Mouse (Mus musculus) stomach, postnatal 0 days (tissue): Measurements from ENCODE around the gene Map3k3. TPM values are rescaled to one million over a fixed set of nuclear protein-coding genes. Genes with fewer than 3 reads are reported as not detected.
A peak's percentile ranks its signal among the peaks of the same experiment; 100 is the strongest.

ENCODE experiments used
- ATAC-seq: fragments of 200-750 bp; cut with Nextera tagmentation; 2 replicates; pipeline ENCODE4 v1.8.0; 2017; ENCODE audit not compliant: low FRiP score, low TSS enrichment
- DNase-seq: peaks from one replicate; pipeline ENCODE4 v3.0.0-alpha.2; 2016; ENCODE audit warnings: low spot score
- H3K27ac ChIP-seq: fragments of 300-500 bp; sonication (generic); replicated peaks from 2 replicates; pipeline ENCODE4 v1.5.1; 2014; ENCODE audit warnings: mild to moderate bottlenecking, control low read depth
- H3K27me3 ChIP-seq: fragments of 300-500 bp; sonication (generic); 2 replicates; pipeline ENCODE4 v1.6.1; 2014; ENCODE audit warnings: low read length; ENCODE audit not compliant: control insufficient read depth, insufficient read depth
- H3K36me3 ChIP-seq: fragments of 300-500 bp; sonication (generic); 2 replicates; pipeline ENCODE4 v1.6.1; 2014; ENCODE audit warnings: low read length, mixed read lengths; ENCODE audit not compliant: control insufficient read depth, insufficient read depth
- H3K4me1 ChIP-seq: fragments of 300-500 bp; sonication (generic); replicated peaks from 2 replicates; pipeline ENCODE4 v1.6.1; 2014; ENCODE audit warnings: antibody characterized with exemption; ENCODE audit not compliant: control insufficient read depth, insufficient read depth
- H3K4me2 ChIP-seq: fragments of 300-500 bp; sonication (generic); replicated peaks from 2 replicates; pipeline ENCODE4 v1.6.1; 2014; ENCODE audit warnings: low read depth, mild to moderate bottlenecking, control low read depth, moderate library complexity
- H3K4me3 ChIP-seq: fragments of 300-500 bp; sonication (generic); 2 replicates; pipeline ENCODE4 v1.5.1; 2014; ENCODE audit warnings: low read depth, low read length, control low read depth
- H3K9ac ChIP-seq: fragments of 300-500 bp; sonication (generic); 2 replicates; pipeline ENCODE4 v1.6.1; 2014; ENCODE audit warnings: mild to moderate bottlenecking, low read length, control low read depth, mixed read lengths
- H3K9me3 ChIP-seq: fragments of 300-500 bp; sonication (generic); 2 replicates; pipeline ENCODE4 v1.6.1; 2016; ENCODE audit warnings: low read length; ENCODE audit not compliant: control insufficient read depth
- CTCF ChIP-seq: IDR thresholded peaks from 2 replicates; pipeline ENCODE4 v1.5.1; 2016; ENCODE audit warnings: antibody characterized with exemption, low read depth, mild to moderate bottlenecking, moderate library complexity
- EP300 ChIP-seq: optimal IDR thresholded peaks from 2 replicates; pipeline ENCODE3; 2016; ENCODE audit warnings: antibody characterized with exemption
- WGBS: fragments of 180-500 bp; shearing (Covaris S2); extraction: QIAGEN DNeasy Blood & Tissue Kit; methylation state at CpG from one replicate; pipeline ENCODE4 v1.1.7; 2014; 5-methylcytosine and 5-hydroxymethylcytosine counted together
- polyA plus RNA-seq: library from polyadenylated mRNA; unstranded; fragments of >200 nt; fragmentation: Nextera tagmentation; extraction: Ambion mirVana; gene quantifications from 2 replicates; pipeline ENCODE4 v1.2.1, GENCODE M21; 2015

The Map3k3 gene
- polyA plus RNA-seq = 8.7 and 10.2 TPM in 2 replicates

DNA sequence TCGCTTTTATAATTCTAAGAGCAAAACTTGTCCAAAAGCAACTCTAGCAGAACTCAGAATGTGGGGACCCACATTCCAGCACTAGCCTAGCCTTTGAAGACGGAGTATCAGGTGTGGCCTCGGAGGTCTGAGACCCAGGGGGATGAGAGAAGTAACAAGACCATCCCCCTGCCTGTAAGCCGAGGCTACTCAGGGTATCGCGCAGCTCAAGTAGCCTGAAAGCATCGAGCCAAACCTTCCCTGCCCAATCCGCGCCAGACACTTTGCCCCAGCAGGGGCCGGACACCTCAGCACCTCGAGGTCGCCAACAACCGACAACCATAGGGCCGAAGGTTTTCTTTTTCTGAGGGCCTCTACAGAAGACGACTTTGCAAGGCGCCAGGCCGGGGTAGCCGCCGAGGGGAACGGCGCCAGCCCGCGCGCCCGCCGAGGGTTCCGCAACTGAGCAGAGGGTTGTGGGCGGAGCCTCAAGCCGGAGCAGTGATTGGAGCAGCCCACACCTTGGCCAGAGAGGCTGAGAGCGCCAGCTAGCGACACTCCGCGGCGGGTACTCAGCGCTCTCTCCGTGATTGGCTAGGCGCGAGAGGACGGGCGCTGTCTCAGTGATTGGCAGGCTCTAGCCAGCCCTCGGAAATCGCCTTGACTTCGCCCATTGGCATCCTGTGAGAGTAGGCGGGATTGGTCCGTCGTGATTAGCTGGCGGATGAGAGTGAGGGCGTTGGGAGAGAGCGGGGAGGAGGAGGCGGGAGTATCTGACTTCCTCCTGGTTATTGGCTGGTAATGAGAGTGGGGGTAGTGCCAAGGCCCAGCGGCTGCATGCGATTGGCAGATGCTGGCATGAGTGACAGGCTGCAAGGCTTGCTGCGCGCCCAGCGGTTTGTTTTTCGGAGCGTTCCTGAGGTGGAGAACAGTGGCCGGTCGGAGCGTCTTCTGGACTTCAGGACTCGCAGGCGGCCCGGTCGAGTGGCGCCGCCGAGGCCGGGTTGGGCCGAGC lies at the start of gene Map3k3:
Map3k3 (plus strand) TSS at position 906 of the 994 bp plus-strand sequence.
- TF ChIP-seq EP300 (no peak), CTCF (peak; percentile 78)
- no peaks in the 10 kb centered on the region for H3K36me3 ChIP-seq

GRCm38 (mm10) chr11:106034986-106035385 lies 49.4 kb upstream of the Map3k3 start:
- TF ChIP-seq CTCF (no peak), EP300 (no peak)
- DNase-seq (no peak), ATAC-seq (no peak)
- Histone ChIP-seq H3K27ac (no peak overlapping the region), H3K4me1 (no peaks in the 10 kb centered on the region), H3K9me3 (no peaks in the 10 kb centered on the region), H3K27me3 (no peaks in the 10 kb centered on the region), H3K4me2 (no peak overlapping the region), H3K4me3 (no peak overlapping the region), H3K36me3 (no peaks in the 10 kb centered on the region), H3K9ac (no peak overlapping the region)
- 84% methylated on average over 9 of the region's 9 CpGs for WGBS

More for the DNA sequence above, at the start of gene Map3k3:
- Histone ChIP-seq H3K4me3 (peak within 1 kb of the TSS; percentile 99), H3K4me1 (peaks cover 3% of the 10 kb centered on the region; the same call in 1 of the 2 replicates), H3K9me3 (no peaks in the 10 kb centered on the region), H3K27ac (peak within 1 kb of the TSS; percentile 100), H3K27me3 (no peaks in the 10 kb centered on the region), H3K4me2 (peak within 1 kb of the TSS; percentile 88), H3K9ac (peak within 1 kb of the TSS; percentile 92)
- WGBS = under 1% methylated on average over 67 of the region's 69 CpGs
- DNase-seq (peak; percentile 99), ATAC-seq (peak; percentile 99)

- TF ChIP-seq CTCF (no peak; the same call in 1 of the 2 replicates), EP300 (peak; percentile 35)
- Histone ChIP-seq H3K4me2 (peak within 1 kb of the TSS; percentile 81), H3K27ac (peak within 1 kb of the TSS; percentile 91), H3K9ac (peak within 1 kb of the TSS; percentile 73), H3K4me1 (no peaks in the 10 kb centered on the region), H3K36me3 (no peaks in the 10 kb centered on the region), H3K4me3 (peak within 1 kb of the TSS; percentile 85), H3K27me3 (no peaks in the 10 kb centered on the region), H3K9me3 (no peaks in the 10 kb centered on the region)
- peak; percentile 95 for DNase-seq
- WGBS = under 1% methylated on average over 66 of the region's 66 CpGs
- peak; percentile 99 for ATAC-seq
Observed at GRCm38 (mm10) chr11:106036548-106037417, 47.6 kb upstream of the Map3k3 start, which contains the start of gene Dcaf7. Dcaf7 (plus strand) TSS chr11:106036872.

GRCm38 (mm10) chr11:106037418-106037751 lies 47.0 kb upstream of the Map3k3 start:
- ATAC-seq (no peak), DNase-seq (peak; percentile 51)
- H3K4me3 ChIP-seq = peak overlapping the region; percentile 85
- H3K36me3 ChIP-seq = no peaks in the 10 kb centered on the region
- H3K9me3 ChIP-seq = no peaks in the 10 kb centered on the region
- peak overlapping the region; percentile 73 for H3K9ac ChIP-seq
- H3K27ac ChIP-seq = peak overlapping the region; percentile 91
- WGBS = 0% methylated on average over 13 of the region's 13 CpGs
- no peaks in the 10 kb centered on the region for H3K27me3 ChIP-seq
- no peaks in the 10 kb centered on the region for H3K4me1 ChIP-seq
- peak overlapping the region; percentile 81 for H3K4me2 ChIP-seq
- TF ChIP-seq EP300 = no peak
- peak; percentile 40 for TF ChIP-seq CTCF

DNA sequence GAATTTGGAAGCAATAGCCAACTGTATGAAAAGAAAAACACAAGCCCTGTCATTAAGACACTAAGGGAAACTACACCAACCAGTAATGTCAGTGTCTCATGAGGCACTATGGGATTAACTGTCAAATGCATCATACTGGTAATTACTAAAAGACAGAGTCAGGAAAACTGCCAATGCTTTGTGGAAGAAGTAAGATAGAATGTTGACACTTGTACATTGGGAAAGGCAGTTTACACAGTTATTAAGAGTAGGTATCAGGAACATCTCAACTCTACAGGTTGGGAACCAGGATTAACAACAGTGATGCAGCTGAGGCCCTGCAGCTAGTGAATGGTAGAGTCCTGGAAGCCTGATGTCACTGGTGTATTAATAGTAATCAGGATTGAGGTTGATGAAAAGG lies 40.1 kb upstream of the Map3k3 start:
- H3K27ac ChIP-seq = no peak overlapping the region

More for the DNA sequence above, 40.1 kb upstream of the Map3k3 start:
- no peak overlapping the region for H3K4me2 ChIP-seq
- no peaks in the 10 kb centered on the region for H3K27me3 ChIP-seq
- DNase-seq (no peak), ATAC-seq (no peak)
- H3K36me3 ChIP-seq = 0 out of 2 replicates have a peak, but pooled peaks cover 5% of the 10 kb centered on the region
- H3K9me3 ChIP-seq = no peaks in the 10 kb centered on the region
- TF ChIP-seq EP300 (no peak), CTCF (no peak)
- no peak overlapping the region for H3K9ac ChIP-seq
- H3K4me3 ChIP-seq = no peak overlapping the region
- no peaks in the 10 kb centered on the region for H3K4me1 ChIP-seq
